Mouse (Mus musculus): ENCODE results near the gene Pfdn2. TPM values are rescaled to one million over a fixed set of nuclear protein-coding genes. Genes with fewer than 3 reads are reported as not detected.
"Not testable (repeated sequence)": the region's sequence is repeated elsewhere in the genome, so short reads cannot be mapped to it uniquely, and the experiment has no call there.

Pfdn2 gene
- total RNA-seq (2017) = 26.8 to 86.9 TPM (median 34.0 TPM) in 3 replicates

- peak; percentile 94 for ATAC-seq (replicated peaks; ENCODE audit: insufficient number of reproducible peaks, low FRiP score, low TSS enrichment, poor library complexity, severe bottlenecking)
Measured at GRCm38 (mm10) chr1:171345225-171346094, at the start of gene Pfdn2, which contains the start of gene Nit1. Gene Pfdn2 (plus strand): TSS chr1:171345670. Gene Nit1 (minus strand): TSS chr1:171345646.

DNA sequence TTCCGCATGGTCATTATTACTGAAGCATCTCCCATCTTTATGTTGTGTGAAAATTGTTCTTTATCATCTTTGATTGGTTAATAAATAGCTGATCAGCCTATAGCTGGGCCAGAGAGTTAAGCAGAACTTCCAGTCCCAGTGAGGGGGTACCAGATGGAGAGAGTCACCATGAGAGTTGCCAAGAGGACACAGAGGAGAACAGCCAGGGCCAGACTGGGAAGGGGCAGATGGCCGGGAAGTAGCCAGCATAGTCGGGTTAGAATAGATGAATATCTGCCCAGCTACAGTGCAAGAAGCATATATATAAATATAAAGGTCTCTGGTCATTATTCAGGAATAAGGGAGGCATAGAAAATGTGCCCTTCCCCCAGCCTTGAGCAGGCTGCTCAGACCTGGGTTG, 47.2 kb upstream of the Pfdn2 start:
- ATAC-seq (replicated peaks; ENCODE audit: insufficient number of reproducible peaks, low FRiP score, low TSS enrichment, poor library complexity, severe bottlenecking) = no peak

DNA sequence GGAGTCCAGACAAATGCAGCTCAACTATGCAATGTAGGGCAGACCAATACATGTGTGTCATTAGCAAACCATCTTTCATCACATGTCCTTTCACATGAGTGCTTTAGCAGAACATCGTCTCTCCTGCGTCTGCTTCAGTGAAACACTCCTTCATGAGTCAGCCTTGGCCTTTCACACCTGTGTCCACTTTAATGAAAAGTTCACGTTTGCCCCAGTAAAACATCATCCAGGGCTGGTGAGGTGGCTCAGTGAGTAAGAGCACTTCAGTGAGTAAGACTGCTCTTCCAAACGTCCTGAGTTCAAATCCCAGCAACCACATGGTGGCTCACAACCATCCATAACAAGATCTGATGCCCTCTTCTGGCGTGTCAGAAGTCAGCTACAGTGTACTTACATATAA, 39.3 kb upstream of the Pfdn2 start:
- ATAC-seq (replicated peaks; ENCODE audit: insufficient number of reproducible peaks, low FRiP score, low TSS enrichment, poor library complexity, severe bottlenecking) = not testable (repeated sequence)

DNA sequence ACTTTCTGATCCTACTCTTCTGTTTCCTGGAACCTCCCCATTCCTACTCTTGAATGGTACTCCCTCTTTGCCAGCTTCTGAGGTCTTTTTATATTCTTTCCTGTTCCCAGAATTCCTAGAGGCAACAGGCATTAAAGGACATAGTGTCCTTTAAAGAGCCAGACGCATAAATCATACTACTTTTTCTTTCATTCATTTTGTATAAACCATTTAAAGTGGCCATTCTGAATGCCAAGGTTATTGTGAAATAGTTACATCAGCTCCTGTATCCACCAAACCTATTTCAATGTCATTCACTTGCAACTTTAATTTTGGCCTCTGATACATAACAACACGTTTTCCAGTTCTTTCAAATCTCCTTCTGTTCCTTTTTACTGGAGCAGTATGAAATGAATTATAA, 36.1 kb upstream of the Pfdn2 start:
- ATAC-seq (replicated peaks; ENCODE audit: insufficient number of reproducible peaks, low FRiP score, low TSS enrichment, poor library complexity, severe bottlenecking) = no peak

DNA sequence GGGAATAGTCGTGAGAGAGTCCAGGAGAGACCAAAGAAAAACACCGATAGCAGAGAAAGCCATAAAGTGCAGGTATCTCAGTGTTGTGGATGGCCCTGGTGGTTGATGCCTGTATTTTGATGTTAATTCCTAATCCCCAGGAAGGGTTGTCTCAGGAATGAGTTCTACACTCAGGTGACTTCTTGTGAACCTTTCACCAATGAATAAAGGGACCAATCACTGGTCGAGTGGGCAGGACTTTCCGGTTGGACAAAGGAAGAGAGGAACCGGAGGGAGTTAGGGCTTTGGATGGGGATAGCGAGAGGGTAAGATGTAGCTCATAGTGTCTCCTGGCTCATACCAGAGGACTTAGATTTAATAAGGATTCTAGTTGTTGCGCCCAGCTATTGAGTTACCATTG, 25.7 kb upstream of the Pfdn2 start:
- no peak for ATAC-seq (replicated peaks; ENCODE audit: insufficient number of reproducible peaks, low FRiP score, low TSS enrichment, poor library complexity, severe bottlenecking)

DNA sequence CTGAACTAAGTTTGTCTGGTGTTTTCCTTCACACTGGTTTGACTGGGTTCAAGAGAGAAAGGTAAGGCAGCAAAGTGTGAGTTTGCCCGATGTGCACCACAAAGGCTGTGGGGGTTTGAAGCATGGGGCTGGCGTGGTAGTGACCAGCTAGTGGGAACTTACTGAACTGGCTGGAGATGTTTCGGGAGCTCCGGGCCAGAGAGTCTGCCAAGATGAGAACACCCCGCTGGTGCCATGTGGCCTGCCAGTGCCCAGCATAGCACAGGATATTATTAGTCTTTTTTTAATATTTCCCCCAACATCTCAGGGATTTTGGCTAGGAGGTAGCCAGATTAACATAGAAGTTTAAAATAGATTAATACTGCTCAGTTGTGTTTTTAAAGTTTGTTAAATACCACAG, 25.3 kb upstream of the Pfdn2 start:
- ATAC-seq (replicated peaks; ENCODE audit: insufficient number of reproducible peaks, low FRiP score, low TSS enrichment, poor library complexity, severe bottlenecking) = no peak

DNA sequence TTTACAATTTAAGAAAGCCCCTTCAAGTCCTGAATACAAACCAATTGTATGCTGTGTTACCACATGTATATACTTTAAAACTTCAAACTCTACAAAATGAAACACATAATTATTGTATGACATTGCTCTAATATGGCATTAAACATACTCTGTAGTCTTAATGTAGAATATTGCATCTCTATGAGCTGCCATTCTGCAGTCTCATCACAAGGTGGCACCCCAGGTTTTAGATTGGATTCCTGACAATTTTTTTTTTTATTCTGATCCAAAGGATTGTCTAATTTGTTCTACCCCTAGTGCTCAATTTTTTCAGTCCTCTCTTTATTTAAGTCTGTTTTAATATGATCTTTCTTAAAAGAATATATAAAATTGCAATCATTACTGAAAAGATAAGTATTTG, 24.1 kb upstream of the Pfdn2 start:
- ATAC-seq (replicated peaks; ENCODE audit: insufficient number of reproducible peaks, low FRiP score, low TSS enrichment, poor library complexity, severe bottlenecking) = 0 out of 2 replicates have a peak, but pooled peaks have one; percentile 50

DNA sequence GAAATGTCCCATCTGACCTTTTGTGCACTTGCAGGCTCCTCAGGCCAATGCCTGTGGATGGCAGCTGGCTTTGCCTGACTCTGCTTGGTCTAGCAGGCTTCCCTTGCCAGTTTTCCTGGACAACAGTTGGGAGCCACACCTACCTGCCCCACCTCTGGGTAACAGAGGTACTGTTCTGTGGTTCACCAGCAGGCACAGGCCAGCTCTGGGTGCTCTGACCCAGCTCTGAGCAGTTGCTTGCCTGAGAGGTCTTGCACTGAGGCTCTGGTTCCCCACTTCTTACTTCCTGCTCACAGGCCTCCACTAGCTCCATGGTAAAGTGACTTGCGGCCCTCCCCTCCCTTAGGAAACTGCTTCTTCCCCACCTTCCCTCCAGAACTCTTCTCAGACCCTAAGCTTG, 23.5 kb upstream of the Pfdn2 start:
- ATAC-seq (replicated peaks; ENCODE audit: insufficient number of reproducible peaks, low FRiP score, low TSS enrichment, poor library complexity, severe bottlenecking) = peak; percentile 34; the same call in 1 of the 2 replicates

- ATAC-seq (replicated peaks; ENCODE audit: insufficient number of reproducible peaks, low FRiP score, low TSS enrichment, poor library complexity, severe bottlenecking) = no peak
Measured at GRCm38 (mm10) chr1:171325571-171325970, 19.9 kb upstream of the Pfdn2 start.

DNA sequence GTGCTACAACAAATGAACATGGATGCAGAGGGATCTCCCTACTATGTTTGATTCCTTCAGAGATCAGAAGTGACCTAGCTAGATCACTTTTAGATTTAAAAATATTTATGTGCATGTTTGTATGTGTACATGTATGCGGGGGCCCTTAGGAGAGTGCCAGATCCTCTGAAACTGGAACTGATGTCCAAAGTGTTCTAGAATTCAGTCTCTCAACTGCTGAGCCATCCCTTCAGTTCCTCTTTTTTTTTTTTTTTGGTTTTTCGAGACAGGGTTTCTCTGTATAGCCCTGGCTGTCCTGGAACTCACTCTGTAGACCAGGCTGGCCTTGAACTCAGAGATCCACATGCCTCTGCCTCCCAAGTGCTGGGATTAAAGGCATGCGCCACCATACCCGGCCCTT, 18.9 kb upstream of the Pfdn2 start:
- not testable (repeated sequence) for ATAC-seq (replicated peaks; ENCODE audit: insufficient number of reproducible peaks, low FRiP score, low TSS enrichment, poor library complexity, severe bottlenecking)

DNA sequence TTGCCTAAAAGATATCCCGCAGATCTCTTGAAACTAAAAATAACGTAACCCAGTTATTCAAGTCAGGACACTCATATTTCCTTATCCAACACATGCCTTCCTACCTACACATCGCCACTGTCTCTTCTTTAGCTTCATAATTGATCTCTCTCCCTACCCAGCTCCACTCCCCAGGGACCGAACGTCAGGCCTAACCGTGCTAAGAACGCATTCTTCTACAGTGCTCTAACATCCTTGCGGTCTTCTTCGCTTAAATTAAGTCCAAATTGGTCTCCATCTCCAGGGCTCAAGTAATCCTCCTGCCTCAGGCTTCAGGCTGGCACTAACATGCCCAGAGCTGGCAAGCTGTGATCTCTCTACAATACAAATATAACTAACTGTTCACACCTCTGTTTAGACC, 17.2 kb upstream of the Pfdn2 start:
- ATAC-seq (replicated peaks; ENCODE audit: insufficient number of reproducible peaks, low FRiP score, low TSS enrichment, poor library complexity, severe bottlenecking) = no peak

DNA sequence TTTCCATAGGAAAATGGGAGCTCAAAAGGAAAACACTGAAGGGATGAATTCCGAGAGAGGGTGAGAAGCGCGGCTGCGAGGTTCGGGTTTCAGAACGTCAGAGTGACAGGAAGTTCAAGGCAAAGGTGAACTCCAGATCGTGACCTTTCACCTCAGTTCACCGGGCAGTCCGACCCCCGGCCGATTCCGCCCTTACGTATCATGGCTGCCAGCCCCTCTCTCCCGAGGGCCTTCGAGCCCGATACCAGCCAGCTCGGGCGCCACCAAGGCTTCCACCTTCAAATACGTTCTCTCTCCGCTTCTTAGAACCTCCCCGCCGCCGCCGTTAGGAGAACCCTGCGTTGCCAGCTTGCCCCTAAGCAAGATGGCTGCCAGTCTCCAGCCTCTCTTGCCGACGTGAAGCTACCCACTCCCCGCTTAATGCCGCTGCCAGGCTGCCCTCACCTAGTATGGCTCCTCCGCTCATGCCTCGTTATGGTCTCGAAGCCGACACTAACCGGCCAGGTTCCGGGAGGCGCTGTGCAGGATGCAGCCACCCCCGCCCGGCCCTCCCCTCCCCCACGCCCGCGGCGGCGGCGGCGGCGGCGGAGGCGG, 16.5 kb upstream of the Pfdn2 start, which contains the start of gene Dedd:
TSS of gene Dedd (plus strand) at position 307 of the 594 bp plus-strand sequence.
- ATAC-seq (replicated peaks; ENCODE audit: insufficient number of reproducible peaks, low FRiP score, low TSS enrichment, poor library complexity, severe bottlenecking) = peak; percentile 97

DNA sequence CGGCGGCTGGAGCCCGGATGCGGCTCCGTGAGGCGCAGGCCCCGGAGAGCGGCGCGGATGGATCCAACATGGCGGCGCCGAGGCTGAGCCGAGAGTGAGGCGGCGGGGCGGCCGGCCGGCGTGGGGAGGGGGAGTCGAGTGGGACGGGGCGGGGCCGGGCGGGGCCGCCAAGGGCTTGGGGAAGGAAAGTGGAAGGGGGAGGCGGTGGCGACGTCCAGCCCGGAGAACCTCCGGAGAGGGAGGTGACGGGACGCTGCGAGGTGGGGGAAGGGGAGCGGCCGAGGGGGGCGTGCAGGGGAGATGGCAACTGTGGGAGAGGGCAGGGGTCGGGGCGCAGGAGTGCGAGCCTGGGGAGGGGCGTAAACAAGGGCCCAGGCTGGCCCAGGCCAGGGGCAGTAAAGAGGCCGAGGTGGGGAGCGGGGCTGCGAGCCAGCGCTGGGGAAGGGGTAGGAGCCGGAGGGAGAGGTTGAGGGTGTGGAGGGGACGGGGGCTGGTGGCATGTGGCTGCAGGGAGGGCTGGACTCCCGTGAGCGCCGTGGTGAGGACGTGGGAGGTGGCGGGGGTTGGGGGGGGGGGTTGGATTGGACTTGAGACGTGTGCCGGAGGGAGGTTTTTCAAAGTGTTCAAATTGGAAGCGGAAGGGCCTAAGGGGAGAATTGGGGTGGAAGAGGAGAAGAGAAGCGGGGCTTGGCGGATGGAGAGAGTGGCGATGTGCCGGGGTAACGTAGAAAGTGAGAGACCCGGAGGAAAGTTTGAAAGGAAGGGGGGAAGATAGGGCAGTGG, 15.8 kb upstream of the Pfdn2 start:
- peak; percentile 28; the same call in 1 of the 2 replicates for ATAC-seq (replicated peaks; ENCODE audit: insufficient number of reproducible peaks, low FRiP score, low TSS enrichment, poor library complexity, severe bottlenecking)

DNA sequence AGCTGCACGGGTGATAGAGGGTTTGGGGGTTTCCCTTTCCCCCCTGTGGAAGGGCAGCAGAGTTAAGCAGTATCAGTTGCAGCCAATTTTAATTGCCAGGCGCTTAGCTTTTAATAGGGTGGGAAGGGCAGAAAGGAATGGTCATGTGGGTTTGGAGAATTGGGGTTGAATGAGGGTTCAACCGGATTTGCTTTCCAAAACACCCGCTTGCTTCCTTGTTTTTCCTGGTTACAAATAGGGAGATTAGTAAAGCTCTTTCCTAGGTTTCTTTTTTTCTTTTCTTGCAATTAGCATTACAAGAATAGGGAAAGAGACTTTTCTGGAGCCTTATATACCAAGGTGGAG, 15.3 kb upstream of the Pfdn2 start:
- ATAC-seq (replicated peaks; ENCODE audit: insufficient number of reproducible peaks, low FRiP score, low TSS enrichment, poor library complexity, severe bottlenecking) = no peak

- ATAC-seq (replicated peaks; ENCODE audit: insufficient number of reproducible peaks, low FRiP score, low TSS enrichment, poor library complexity, severe bottlenecking) = no peak
Measured at GRCm38 (mm10) chr1:171342262-171343207, 2.9 kb upstream of the Pfdn2 start.

DNA sequence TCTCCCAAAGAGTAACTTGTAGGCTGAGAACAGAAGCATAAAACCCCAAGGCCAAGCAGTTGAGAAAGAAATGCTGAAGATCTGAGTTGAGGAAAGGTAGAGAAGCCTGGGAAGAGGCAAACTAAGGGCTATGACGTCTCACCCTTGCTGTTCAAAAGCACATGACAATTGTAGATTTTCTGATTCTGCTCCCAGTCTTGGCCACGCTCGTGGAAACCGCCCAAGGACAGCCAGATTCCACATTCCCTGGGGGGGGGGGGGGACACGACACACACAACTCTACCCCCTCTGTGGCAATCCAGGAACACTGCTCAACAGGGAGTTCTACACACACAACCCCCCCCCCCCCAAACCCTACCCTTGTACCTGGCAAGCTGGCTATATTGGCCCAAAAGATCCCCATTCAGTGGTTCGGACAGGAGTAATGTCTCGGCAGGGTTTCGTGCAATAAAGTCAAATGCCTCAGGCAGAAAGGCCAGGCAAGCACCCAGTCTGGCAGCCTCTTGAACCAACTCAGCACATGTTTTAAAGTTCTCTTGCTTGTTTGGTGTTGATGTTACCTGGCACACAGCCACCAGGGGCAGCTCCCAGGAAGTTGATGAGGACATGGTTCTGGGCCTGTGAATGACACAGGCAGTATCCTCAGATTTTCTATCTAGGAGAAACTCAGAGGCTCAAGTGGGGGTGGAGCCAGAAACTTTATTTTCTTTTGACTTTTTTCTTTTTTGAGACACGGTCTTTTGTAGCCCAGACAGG, 1.4 kb upstream of the Pfdn2 start:
- no peak for ATAC-seq (replicated peaks; ENCODE audit: insufficient number of reproducible peaks, low FRiP score, low TSS enrichment, poor library complexity, severe bottlenecking)

GRCm38 (mm10) chr1:171344715-171345114, 755 bp upstream of the Pfdn2 start:
- 0 out of 2 replicates have a peak, but pooled peaks have one; percentile 34 for ATAC-seq (replicated peaks; ENCODE audit: insufficient number of reproducible peaks, low FRiP score, low TSS enrichment, poor library complexity, severe bottlenecking)

DNA sequence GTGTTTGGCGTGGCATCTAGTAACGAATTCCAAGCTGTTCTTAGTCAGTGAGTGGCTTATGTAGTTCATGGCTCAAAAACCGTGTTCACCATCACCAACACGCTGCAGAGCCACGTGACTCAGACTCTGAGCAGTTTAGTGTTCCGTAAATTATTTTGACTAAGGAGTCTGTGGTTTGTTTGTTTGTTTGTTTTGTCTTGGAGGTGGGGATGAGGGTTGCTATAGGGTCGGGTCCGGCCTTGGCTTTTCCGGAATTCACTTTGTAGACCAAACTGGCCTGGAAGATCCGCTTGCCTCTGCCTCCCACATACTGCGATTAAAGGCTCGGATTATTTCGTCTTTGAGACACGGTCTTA, 603 bp downstream of the Pfdn2 start:
- ATAC-seq (replicated peaks; ENCODE audit: insufficient number of reproducible peaks, low FRiP score, low TSS enrichment, poor library complexity, severe bottlenecking) = peak; percentile 23

Measured in monocyte, adult 5-6 weeks (primary cell).